ENCODE assay signal across 8 mouse cellular contexts in the genomic region with DNA sequence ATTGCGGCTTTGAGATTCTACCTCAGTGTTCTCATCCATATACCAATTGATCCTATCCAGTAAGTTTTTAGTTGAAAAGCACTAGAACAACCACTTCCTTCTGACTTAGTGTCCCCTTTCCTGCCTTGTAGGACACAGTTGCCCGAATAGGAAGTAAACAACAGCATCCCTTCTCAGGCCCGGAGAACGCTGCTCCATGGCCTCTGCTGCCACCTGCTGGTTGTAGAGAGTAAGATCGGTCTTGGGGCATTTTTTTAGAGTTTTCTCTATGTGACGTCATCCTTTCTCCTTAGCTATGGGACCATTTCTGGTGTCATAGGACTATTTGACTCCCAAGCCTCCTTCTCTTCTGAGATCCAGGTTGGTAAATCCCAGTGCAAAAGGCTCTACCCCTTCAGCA. TPM values are rescaled to one million over a fixed set of nuclear protein-coding genes. Genes with fewer than 3 reads are reported as not detected.
DNase-seq lines count a peak whose midpoint lies in the region; ATAC-seq and TF ChIP-seq lines count a peak whose summit lies in the region.

No protein-coding gene starts in this region.

- no peak overlapping the region for H3K27ac ChIP-seq in cerebellum, adult 2 months (ENCODE audit: insufficient read depth, low read length)
- no peak overlapping the region for H3K27ac ChIP-seq in stomach, embryonic 14.5 days (ENCODE audit: low read length)

- intact Hi-C loops in left cerebral cortex, postnatal 4 days (cut with DNase I), result loop anchor here (2.0 to 10.0 kb wide), 2 partner anchors 35 to 199 kb away; no protein-coding TSS in a partner anchor

- 0 out of 2 replicates have a peak, but pooled peaks have one; percentile 15 for ATAC-seq in stomach, embryonic 14.5 days (ENCODE audit: insufficient number of reproducible peaks, insufficient read depth, low FRiP score, low read depth)

- TF ChIP-seq POLR2A in cerebellum, adult 2 months (IDR thresholded peaks at IDR 0.05; ENCODE audit: borderline replicate concordance, insufficient read depth, low read length), result no peak

- no peak overlapping the region for H3K4me2 ChIP-seq in stomach, embryonic 14.5 days (replicated peaks; ENCODE audit: low read depth, low read length)

- peaks cover 30% of the 10 kb centered on the region for H3K4me1 ChIP-seq in cerebellum, adult 2 months (ENCODE audit: control insufficient read depth, insufficient read depth, low read length)
- H3K4me1 ChIP-seq in stomach, embryonic 14.5 days (ENCODE audit: control insufficient read depth, insufficient read depth, low read length), result no peaks in the 10 kb centered on the region; the same call in 1 of the 2 replicates

- no peaks in the 10 kb centered on the region for H3K27me3 ChIP-seq in cerebellum, adult 2 months (ENCODE audit: control insufficient read depth, insufficient read depth, low read length)
- H3K27me3 ChIP-seq in stomach, embryonic 14.5 days (ENCODE audit: control insufficient read depth, insufficient read depth, low read length), result 0 out of 2 replicates have a peak, but pooled peaks cover 4% of the 10 kb centered on the region

- DNase-seq in urinary bladder, adult 18-20 months (ENCODE audit: low spot score in 2 of 2), result peak; percentile 39 to 66
- DNase-seq in urinary bladder, adult 2 months (ENCODE audit: low spot score), result no peak
- peak; percentile 76 to 80 for DNase-seq in cerebellum, adult 2 months
- peak; percentile 79 to 85 for DNase-seq in frontal cortex, postnatal 36 days (ENCODE audit: low spot score in 2 of 2)
- peak; percentile 72 for DNase-seq in kidney, adult 11 months
- DNase-seq in left cerebral cortex, postnatal 4 days, result peak; percentile 83
- peak; percentile 55 to 59 for DNase-seq in monocyte, adult 2 months (ENCODE audit: low read depth in 1 of 2, low spot score in 2 of 2)

- no peaks in the 10 kb centered on the region for H3K36me3 ChIP-seq in stomach, embryonic 14.5 days (ENCODE audit: control insufficient read depth, insufficient read depth, low read length)

- no peak overlapping the region for H3K4me3 ChIP-seq in cerebellum, adult 2 months (replicated peaks; ENCODE audit: insufficient read depth, low read depth, low read length)
- no peak overlapping the region for H3K4me3 ChIP-seq in stomach, embryonic 14.5 days (ENCODE audit: low read depth, low read length)

- no peaks in the 10 kb centered on the region for H3K9me3 ChIP-seq in stomach, embryonic 14.5 days (ENCODE audit: control insufficient read depth, low read depth, low read length)

- H3K9ac ChIP-seq in stomach, embryonic 14.5 days (replicated peaks; ENCODE audit: low read depth, low read length), result no peak overlapping the region

- 15% methylated on average over 6 of the region's 6 CpGs for WGBS in cerebellum, adult 2 months
- 10% methylated on average over 6 of the region's 6 CpGs for WGBS in stomach, embryonic 14.5 days

- peak; percentile 94 for TF ChIP-seq CTCF in cerebellum, adult 2 months (IDR thresholded peaks at IDR 0.05; ENCODE audit: borderline replicate concordance, insufficient read depth, low read depth, low read length)

RNA-seq across cellular contexts. Expression of gene Cdk18, which starts 16.3 kb away (rescaled TPM):
- polyA plus RNA-seq in urinary bladder, adult 2 months (2012; rRNA removed), result 20.5 and 26.8 TPM in 2 replicates
- polyA plus RNA-seq in cerebellum, adult 2 months (2012; rRNA removed), result 32.1 and 35.8 TPM in 2 replicates
- 10 to 100 TPM in 1 of 2 experiments, 1 to 10 TPM in 1; 9.3 to 11.5 TPM for total RNA-seq in left cerebral cortex, postnatal 4 days (2021)
- 3.9 and 5.5 TPM in 2 replicates for polyA plus RNA-seq in stomach, embryonic 14.5 days (2014; fragmentation: Nextera tagmentation; extraction: Ambion mirVana)

RNA-seq across cellular contexts. Expression of gene Lemd1, which starts 35.5 kb away (rescaled TPM):
- 0.23 and 0.32 TPM in 2 replicates for polyA plus RNA-seq in urinary bladder, adult 2 months (2012; rRNA removed)
- polyA plus RNA-seq in cerebellum, adult 2 months (2012; rRNA removed), result 7.1 and 7.6 TPM in 2 replicates
- total RNA-seq in left cerebral cortex, postnatal 4 days (2021), result 10 to 100 TPM in 1 of 2 experiments, 1 to 10 TPM in 1; 8.8 to 10.1 TPM
- polyA plus RNA-seq in stomach, embryonic 14.5 days (2014; fragmentation: Nextera tagmentation; extraction: Ambion mirVana), result 0.27 TPM in 1 of 2 replicates, not detected in the other

RNA-seq across cellular contexts. Expression of gene AC124108.1, which starts 35.5 kb away (rescaled TPM):
- 0.15 and 0.21 TPM in 2 replicates for polyA plus RNA-seq in urinary bladder, adult 2 months (2012; rRNA removed)
- polyA plus RNA-seq in cerebellum, adult 2 months (2012; rRNA removed), result 3.2 and 3.6 TPM in 2 replicates
- total RNA-seq in left cerebral cortex, postnatal 4 days (2021), result 1 to 10 TPM; 3.6 to 4.2 TPM
- 0.06 and 0.27 TPM in 2 replicates for polyA plus RNA-seq in stomach, embryonic 14.5 days (2014; fragmentation: Nextera tagmentation; extraction: Ambion mirVana)
